Mouse (Mus musculus): ENCODE results near the gene Fdx1.

Fdx1 gene

DNA sequence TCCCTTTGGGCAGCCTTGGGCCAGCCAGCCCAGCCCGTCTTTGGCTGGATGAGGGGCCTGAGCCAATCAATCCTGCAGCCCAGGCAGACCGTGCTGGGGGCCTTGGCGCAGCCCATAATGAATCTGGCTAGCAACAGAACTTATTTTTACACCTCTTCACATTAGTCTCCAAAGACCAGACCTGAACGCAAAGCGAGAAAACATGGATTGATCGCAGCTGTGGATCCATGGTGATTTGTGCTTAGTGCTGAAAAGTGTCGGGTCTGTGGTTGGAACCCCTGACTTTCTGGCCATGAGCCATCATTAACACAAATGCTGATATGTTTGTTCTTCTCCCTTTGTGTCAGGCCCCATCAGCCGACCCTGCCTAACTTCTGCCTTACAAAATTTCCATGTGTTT is 56.4 kb downstream of the Fdx1 start:
- DNase-seq (ENCODE audit: low spot score in 2 of 2): no peak

Data from thymus, postnatal 10 days (tissue).